8 mouse cellular contexts compared by ENCODE assay signal in the genomic region with DNA sequence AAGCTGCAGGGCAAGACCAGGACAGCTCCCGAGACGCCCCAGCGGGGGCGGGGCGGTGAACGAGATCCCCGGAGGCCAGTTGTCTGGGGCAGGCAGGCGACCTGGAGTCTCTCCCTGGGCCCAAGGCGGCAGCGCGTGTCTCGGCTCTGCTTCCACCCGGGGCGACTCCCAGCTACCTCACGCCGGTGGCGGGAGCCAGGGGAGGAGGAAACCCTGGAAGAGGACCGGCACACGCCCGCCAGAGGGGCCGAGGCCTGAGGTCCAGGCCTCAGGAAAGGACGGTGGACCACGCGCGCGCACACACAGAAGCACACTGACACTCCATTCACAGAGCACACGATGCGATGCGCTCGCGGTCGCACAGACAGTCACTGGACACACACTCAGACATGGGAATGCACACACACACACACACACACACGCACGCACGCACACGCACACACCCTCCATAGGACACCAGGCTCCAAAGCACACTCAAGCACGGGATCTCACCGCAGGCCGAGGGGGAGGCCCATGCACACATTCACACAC. TPM values are rescaled to one million over a fixed set of nuclear protein-coding genes. Genes with fewer than 3 reads are reported as not detected.
A peak's percentile ranks its signal among the peaks of the same experiment; 100 is the strongest.
DNase-seq lines count a peak whose midpoint lies in the region; ATAC-seq lines count a peak whose summit lies in the region.

No protein-coding gene starts in this region.

- peaks cover 15% of the 10 kb centered on the region for H3K27me3 ChIP-seq in embryonic facial prominence, embryonic 15.5 days
- H3K27me3 ChIP-seq in limb, embryonic 11.5 days (ENCODE audit: control insufficient read depth, insufficient read depth, low read length): peaks cover 3% of the 10 kb centered on the region; the same call in 1 of the 2 replicates
- peaks cover 54% of the 10 kb centered on the region for H3K27me3 ChIP-seq in midbrain, embryonic 13.5 days

- no peaks in the 10 kb centered on the region for H3K9me3 ChIP-seq in embryonic facial prominence, embryonic 15.5 days (replicated peaks)
- no peaks in the 10 kb centered on the region for H3K9me3 ChIP-seq in limb, embryonic 11.5 days (ENCODE audit: control insufficient read depth, low read length)
- H3K9me3 ChIP-seq in midbrain, embryonic 13.5 days: no peaks in the 10 kb centered on the region

- H3K36me3 ChIP-seq in embryonic facial prominence, embryonic 15.5 days: no peaks in the 10 kb centered on the region
- H3K36me3 ChIP-seq in limb, embryonic 11.5 days (ENCODE audit: control insufficient read depth, insufficient read depth, low read length): no peaks in the 10 kb centered on the region
- H3K36me3 ChIP-seq in midbrain, embryonic 13.5 days: no peaks in the 10 kb centered on the region

- no peak for ATAC-seq in embryonic facial prominence, embryonic 15.5 days (ENCODE audit: insufficient number of reproducible peaks, low FRiP score, low TSS enrichment, low read depth)
- no peak for ATAC-seq in limb, embryonic 11.5 days (ENCODE audit: insufficient number of reproducible peaks, low FRiP score, low TSS enrichment, low read depth)
- ATAC-seq in midbrain, embryonic 13.5 days: no peak

- H3K4me1 ChIP-seq in embryonic facial prominence, embryonic 15.5 days: peaks cover 46% of the 10 kb centered on the region
- H3K4me1 ChIP-seq in limb, embryonic 11.5 days (ENCODE audit: control insufficient read depth, insufficient read depth, low read length): peaks cover 13% of the 10 kb centered on the region
- peaks cover 28% of the 10 kb centered on the region for H3K4me1 ChIP-seq in midbrain, embryonic 13.5 days (replicated peaks)

- peak overlapping the region; percentile 74; the same call in 1 of the 2 replicates for H3K9ac ChIP-seq in embryonic facial prominence, embryonic 15.5 days
- H3K9ac ChIP-seq in limb, embryonic 11.5 days (ENCODE audit: low read length): peak overlapping the region; percentile 82
- peak overlapping the region; percentile 72 for H3K9ac ChIP-seq in midbrain, embryonic 13.5 days (replicated peaks)

- H3K4me3 ChIP-seq in embryonic facial prominence, embryonic 15.5 days (replicated peaks): peak overlapping the region; percentile 63
- peak overlapping the region; percentile 58 for H3K4me3 ChIP-seq in limb, embryonic 11.5 days (ENCODE audit: low read depth, low read length)
- H3K4me3 ChIP-seq in midbrain, embryonic 13.5 days (replicated peaks): peak overlapping the region; percentile 65

- peak overlapping the region; percentile 94 for H3K4me2 ChIP-seq in embryonic facial prominence, embryonic 15.5 days (replicated peaks)
- peak overlapping the region; percentile 98 for H3K4me2 ChIP-seq in limb, embryonic 11.5 days (ENCODE audit: low read depth, severe bottlenecking)
- peak overlapping the region; percentile 99 for H3K4me2 ChIP-seq in midbrain, embryonic 13.5 days (replicated peaks)

- intact Hi-C loops in heart, postnatal 25 days (cut with DNase I): loop anchor here (2.0 to 5.0 kb wide), 2 partner anchors 404 to 876 kb away; no protein-coding TSS in a partner anchor

- 1% methylated on average over 39 of the region's 39 CpGs for WGBS in embryonic facial prominence, embryonic 15.5 days
- under 1% methylated on average over 39 of the region's 39 CpGs for WGBS in limb, embryonic 11.5 days
- 2% methylated on average over 38 of the region's 39 CpGs for WGBS in midbrain, embryonic 13.5 days

- 0 out of 2 replicates have a peak overlapping the region, but pooled peaks have one; percentile 34 for H3K27ac ChIP-seq in embryonic facial prominence, embryonic 15.5 days (replicated peaks)
- H3K27ac ChIP-seq in limb, embryonic 11.5 days (replicated peaks; ENCODE audit: low read depth, low read length): no peak overlapping the region
- H3K27ac ChIP-seq in midbrain, embryonic 13.5 days: no peak overlapping the region

- peak; percentile 49 for DNase-seq in thymus, postnatal 4 days
- DNase-seq in thymus, postnatal 10 days (ENCODE audit: low spot score in 2 of 2): no peak
- DNase-seq in heart, postnatal 25 days (ENCODE audit: low spot score): peak; percentile 32
- peak; percentile 70 for DNase-seq in limb, embryonic 11.5 days (ENCODE audit: low spot score)
- no peak for DNase-seq in left cerebral cortex, adult 9 months (ENCODE audit: low spot score in 2 of 2)
- no peak for DNase-seq in thymus, postnatal 36 days

RNA-seq across cellular contexts. Expression of gene Ptpru, which starts 1.7 kb away (rescaled TPM):
- polyA plus RNA-seq in embryonic facial prominence, embryonic 15.5 days (2015; fragmentation: Nextera tagmentation; extraction: Ambion mirVana): 26.7 and 27.4 TPM in 2 replicates
- total RNA-seq in heart, postnatal 25 days (2021): 1 to 10 TPM; 2.8 to 7.4 TPM
- polyA plus RNA-seq in limb, embryonic 11.5 days (2014; fragmentation: Nextera tagmentation; extraction: Ambion mirVana): 12.5 and 13.3 TPM in 2 replicates
- 17.2 and 18.9 TPM in 2 replicates for polyA plus RNA-seq in midbrain, embryonic 13.5 days (2015; fragmentation: Nextera tagmentation; extraction: Ambion mirVana)

RNA-seq across cellular contexts. Expression of gene Mecr, which starts 6.9 kb away (rescaled TPM):
- polyA plus RNA-seq in embryonic facial prominence, embryonic 15.5 days (2015; fragmentation: Nextera tagmentation; extraction: Ambion mirVana): 41.9 and 49.7 TPM in 2 replicates
- 10 to 100 TPM; 25.5 to 26.5 TPM for total RNA-seq in heart, postnatal 25 days (2021)
- 43.3 and 45.3 TPM in 2 replicates for polyA plus RNA-seq in limb, embryonic 11.5 days (2014; fragmentation: Nextera tagmentation; extraction: Ambion mirVana)
- 38.0 and 38.3 TPM in 2 replicates for polyA plus RNA-seq in midbrain, embryonic 13.5 days (2015; fragmentation: Nextera tagmentation; extraction: Ambion mirVana)

RNA-seq across cellular contexts. Expression of gene Srsf4, which starts 37.0 kb away (rescaled TPM):
- polyA plus RNA-seq in embryonic facial prominence, embryonic 15.5 days (2015; fragmentation: Nextera tagmentation; extraction: Ambion mirVana): 101 and 103 TPM in 2 replicates
- 10 to 100 TPM; 32.8 to 38.4 TPM for total RNA-seq in heart, postnatal 25 days (2021)
- 140 and 150 TPM in 2 replicates for polyA plus RNA-seq in limb, embryonic 11.5 days (2014; fragmentation: Nextera tagmentation; extraction: Ambion mirVana)
- polyA plus RNA-seq in midbrain, embryonic 13.5 days (2015; fragmentation: Nextera tagmentation; extraction: Ambion mirVana): 134 and 140 TPM in 2 replicates

Comparison
In these comparisons a context has a peak if more than half of its experiments do, and no peak if none do; other contexts are left out.
1. DNase-seq: peak in thymus, postnatal 4 days (single experiment), heart, postnatal 25 days (single experiment) and limb, embryonic 11.5 days (single experiment); none in thymus, postnatal 10 days (0 of 2), left cerebral cortex, adult 9 months (0 of 2) and thymus, postnatal 36 days (0 of 2).
2. Peak in every context shown above with its lines, with median percentiles within 50 percentile points of each other: H3K4me2 ChIP-seq, H3K4me3 ChIP-seq and H3K9ac ChIP-seq.